Comparison of ENCODE assay signal across 21 mouse cellular contexts in the genomic region with DNA sequence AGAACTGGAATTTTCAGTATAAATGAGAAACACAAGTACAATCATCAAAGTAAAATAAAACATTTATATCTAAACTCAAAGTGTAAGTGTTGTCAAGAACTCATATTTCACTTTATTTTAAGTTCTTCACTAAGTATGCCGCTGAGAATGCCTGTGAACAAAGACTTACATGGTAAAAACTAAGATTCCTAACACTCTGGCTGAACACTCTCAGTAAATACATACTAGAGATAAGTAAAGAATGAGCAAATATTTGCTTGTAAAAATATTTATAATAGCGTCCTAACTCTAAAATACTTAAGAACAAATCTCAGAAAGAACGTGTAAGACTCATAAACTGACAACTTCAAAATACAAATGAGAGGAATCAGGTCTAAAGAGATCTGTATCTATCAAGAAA.
DNase-seq lines count a peak whose midpoint lies in the region; ATAC-seq and TF ChIP-seq lines count a peak whose summit lies in the region.
"Had no signal": no experiment of that assay in that cellular context is flagged by ENCODE, and none has a peak within 500 bp of the region (broad histone marks: within the 10 kb centered on the region; RNA-seq: fewer than 3 reads in every experiment).

No protein-coding gene starts in this region.

- no peaks in the 10 kb centered on the region for H3K9me3 ChIP-seq in lung, embryonic 14.5 days (ENCODE audit: low read depth, low read length)
- no peaks in the 10 kb centered on the region for H3K9me3 ChIP-seq in lung, postnatal 0 days (ENCODE audit: low read length)
- H3K9me3 ChIP-seq: G1E had no signal

- peak; percentile 92 for TF ChIP-seq EP300 in lung, postnatal 0 days (IDR thresholded peaks at IDR 0.05)

- H3K9ac ChIP-seq in lung, embryonic 14.5 days = no peak overlapping the region
- H3K9ac ChIP-seq in lung, postnatal 0 days (replicated peaks; ENCODE audit: low read depth) = no peak overlapping the region

- no peak overlapping the region for H3K4me3 ChIP-seq in lung, embryonic 14.5 days (ENCODE audit: low read depth, low read length)
- H3K4me3 ChIP-seq in lung, postnatal 0 days (ENCODE audit: low read depth, low read length) = no peak overlapping the region

- no peak for ATAC-seq in lung, embryonic 14.5 days (ENCODE audit: insufficient read depth)
- peak; percentile 56; the same call in 1 of the 2 replicates for ATAC-seq in lung, postnatal 0 days
- ATAC-seq: activated CD4-positive, CD25-positive, alpha-beta regulatory T cell, adult 4 months; CD4-positive, CD25-positive, alpha-beta regulatory T cell, adult 4 months; Patski had no signal

- peak; percentile 19 for DNase-seq in lung, embryonic 14.5 days
- no peak for DNase-seq in lung, postnatal 14 days
- peak; percentile 49 for DNase-seq in lung, postnatal 0 days (ENCODE audit: low spot score)
- DNase-seq in lung, postnatal 36 days = no peak
- DNase-seq in lung, postnatal 25 days (ENCODE audit: low spot score) = peak; percentile 10
- DNase-seq in lung, postnatal 10 days = no peak
- DNase-seq: adrenal gland, adult 2 months; adrenal gland, adult 8-10 months; adrenal gland, postnatal 10 days; adrenal gland, postnatal 14 days; adrenal gland, postnatal 25 days; adrenal gland, postnatal 36 days; B cell, adult 2 months; cerebellum, adult 11 months; cerebellum, adult 11-12 months; cerebellum, adult 18-20 months had no signal

- no peaks in the 10 kb centered on the region for H3K27me3 ChIP-seq in lung, embryonic 14.5 days (ENCODE audit: insufficient read depth, low read length)
- H3K27me3 ChIP-seq in lung, postnatal 0 days (replicated peaks; ENCODE audit: insufficient read depth, low read length) = no peaks in the 10 kb centered on the region
- H3K27me3 ChIP-seq: CH12.LX had no signal

- H3K36me3 ChIP-seq in lung, embryonic 14.5 days (ENCODE audit: insufficient read depth) = no peaks in the 10 kb centered on the region
- H3K36me3 ChIP-seq in lung, postnatal 0 days (ENCODE audit: insufficient read depth, low read length) = no peaks in the 10 kb centered on the region
- H3K36me3 ChIP-seq: G1E had no signal

- no peak overlapping the region for H3K27ac ChIP-seq in lung, embryonic 14.5 days (ENCODE audit: low read depth)
- H3K27ac ChIP-seq in lung, postnatal 0 days (ENCODE audit: low read length) = no peak overlapping the region

- 27% methylated on average over 3 of the region's 3 CpGs for WGBS in lung, embryonic 14.5 days
- 27% methylated on average over 3 of the region's 3 CpGs for WGBS in lung, postnatal 0 days

- no peaks in the 10 kb centered on the region for H3K4me1 ChIP-seq in lung, embryonic 14.5 days (ENCODE audit: insufficient read depth)
- no peaks in the 10 kb centered on the region for H3K4me1 ChIP-seq in lung, postnatal 0 days (ENCODE audit: insufficient read depth, low read depth, low read length)

- H3K4me2 ChIP-seq in lung, embryonic 14.5 days = no peak overlapping the region
- no peak overlapping the region for H3K4me2 ChIP-seq in lung, postnatal 0 days (replicated peaks; ENCODE audit: low read depth, low read length)

- TF ChIP-seq CTCF in lung, embryonic 14.5 days (IDR thresholded peaks at IDR 0.05; ENCODE audit: low read depth) = no peak
- TF ChIP-seq CTCF in lung, postnatal 0 days (IDR thresholded peaks at IDR 0.05) = no peak

Comparison
In these comparisons a context has a peak if more than half of its experiments do, and no peak if none do; other contexts are left out.
1. DNase-seq: peak in lung, embryonic 14.5 days (single experiment), lung, postnatal 0 days (single experiment) and lung, postnatal 25 days (single experiment); none in lung, postnatal 14 days (single experiment), lung, postnatal 36 days (single experiment) and lung, postnatal 10 days (single experiment).